ENCODE assay signal across 8 mouse cellular contexts in genomic region chr17:48930994-48931393, GRCm38 (mm10). TPM values are rescaled to one million over a fixed set of nuclear protein-coding genes. Genes with fewer than 3 reads are reported as not detected.
DNase-seq lines count a peak whose midpoint lies in the region; ATAC-seq and TF ChIP-seq lines count a peak whose summit lies in the region.
"Had no signal": no experiment of that assay in that cellular context is flagged by ENCODE, and none has a peak within 500 bp of the region (broad histone marks: within the 10 kb centered on the region; RNA-seq: fewer than 3 reads in every experiment).

No protein-coding gene starts in this region.

- H3K4me1 ChIP-seq in forebrain, embryonic 13.5 days: peaks cover 30% of the 10 kb centered on the region
- 0 out of 2 replicates have a peak, but pooled peaks cover under 1% of the 10 kb centered on the region for H3K4me1 ChIP-seq in intestine, embryonic 14.5 days (replicated peaks; ENCODE audit: control insufficient read depth, insufficient read depth, low read length)
- H3K4me1 ChIP-seq in neural tube, embryonic 14.5 days (ENCODE audit: control insufficient read depth, insufficient read depth, low read length): no peaks in the 10 kb centered on the region
- no peaks in the 10 kb centered on the region for H3K4me1 ChIP-seq in liver, postnatal 0 days (ENCODE audit: insufficient read depth)

- H3K4me3 ChIP-seq in forebrain, embryonic 13.5 days: no peak overlapping the region
- H3K4me3 ChIP-seq in intestine, embryonic 14.5 days (ENCODE audit: low read depth, low read length): no peak overlapping the region
- H3K4me3 ChIP-seq in neural tube, embryonic 14.5 days (ENCODE audit: low read depth, low read length): no peak overlapping the region
- no peak overlapping the region for H3K4me3 ChIP-seq in liver, postnatal 0 days (ENCODE audit: low read depth, low read length)

- peak; percentile 35 to 39 for DNase-seq in left cerebral cortex, adult 8-10 months (ENCODE audit: low spot score in 2 of 2)
- no peak for DNase-seq in left cerebral cortex, postnatal 4 days
- no peak for DNase-seq in intestine, embryonic 14.5 days (ENCODE audit: low spot score)
- DNase-seq in liver, postnatal 0 days: no peak
- no peak for DNase-seq in thymus, postnatal 14 days

- 62% methylated on average over 10 of the region's 10 CpGs for WGBS in forebrain, embryonic 13.5 days
- WGBS in intestine, embryonic 14.5 days: 49% methylated on average over 10 of the region's 10 CpGs
- WGBS in neural tube, embryonic 14.5 days: 61% methylated on average over 10 of the region's 10 CpGs
- WGBS in liver, postnatal 0 days (ENCODE audit: insufficient replicate concordance): 42% methylated on average over 10 of the region's 10 CpGs

- intact Hi-C loops in left cerebral cortex, postnatal 4 days (cut with DNase I): loop anchor here (5.0 to 10.0 kb wide), 5 partner anchors 241 to 964 kb away; no protein-coding TSS in a partner anchor

- H3K36me3 ChIP-seq in forebrain, embryonic 13.5 days (ENCODE audit: poor library complexity, severe bottlenecking): no peaks in the 10 kb centered on the region
- no peaks in the 10 kb centered on the region for H3K36me3 ChIP-seq in intestine, embryonic 14.5 days (ENCODE audit: control insufficient read depth, insufficient read depth, low read length)
- H3K36me3 ChIP-seq in neural tube, embryonic 14.5 days (ENCODE audit: control insufficient read depth, insufficient read depth, low read length): no peaks in the 10 kb centered on the region
- no peaks in the 10 kb centered on the region for H3K36me3 ChIP-seq in liver, postnatal 0 days (replicated peaks; ENCODE audit: insufficient read depth, low read length)

- no peak for TF ChIP-seq CTCF in liver, postnatal 0 days (IDR thresholded peaks at IDR 0.05; ENCODE audit: low read depth)

- H3K9ac ChIP-seq in forebrain, embryonic 13.5 days: no peak overlapping the region
- no peak overlapping the region for H3K9ac ChIP-seq in intestine, embryonic 14.5 days (ENCODE audit: low read length)
- no peak overlapping the region; the same call in 1 of the 2 replicates for H3K9ac ChIP-seq in neural tube, embryonic 14.5 days (replicated peaks; ENCODE audit: low read depth, low read length)
- H3K9ac ChIP-seq in liver, postnatal 0 days (replicated peaks): no peak overlapping the region
- H3K9ac ChIP-seq: liver, embryonic 14.5 days had no signal

- TF ChIP-seq EP300 in liver, postnatal 0 days (IDR thresholded peaks at IDR 0.05; ENCODE audit: low read depth): no peak

- no peak for ATAC-seq in forebrain, embryonic 13.5 days
- no peak for ATAC-seq in intestine, embryonic 14.5 days (replicated peaks; ENCODE audit: low FRiP score, low TSS enrichment, low read depth)
- ATAC-seq in neural tube, embryonic 14.5 days (ENCODE audit: low read depth): no peak
- no peak for ATAC-seq in liver, postnatal 0 days

- H3K9me3 ChIP-seq in forebrain, embryonic 13.5 days (replicated peaks): no peaks in the 10 kb centered on the region
- H3K9me3 ChIP-seq in intestine, embryonic 14.5 days (ENCODE audit: control insufficient read depth, low read length): peaks cover 3% of the 10 kb centered on the region; the same call in 1 of the 2 replicates
- H3K9me3 ChIP-seq in neural tube, embryonic 14.5 days (ENCODE audit: control insufficient read depth, low read length): no peaks in the 10 kb centered on the region
- H3K9me3 ChIP-seq in liver, postnatal 0 days (ENCODE audit: low read length): no peaks in the 10 kb centered on the region

- H3K27ac ChIP-seq in forebrain, embryonic 13.5 days: no peak overlapping the region
- H3K27ac ChIP-seq in intestine, embryonic 14.5 days (ENCODE audit: low read depth): no peak overlapping the region
- H3K27ac ChIP-seq in neural tube, embryonic 14.5 days (ENCODE audit: low read depth, low read length): no peak overlapping the region
- H3K27ac ChIP-seq in liver, postnatal 0 days (ENCODE audit: low read depth): no peak overlapping the region
- H3K27ac ChIP-seq: liver, embryonic 14.5 days had no signal

- peaks cover 14% of the 10 kb centered on the region for H3K27me3 ChIP-seq in forebrain, embryonic 13.5 days
- H3K27me3 ChIP-seq in intestine, embryonic 14.5 days (replicated peaks; ENCODE audit: control insufficient read depth, insufficient read depth, low read length): peaks cover 24% of the 10 kb centered on the region
- 0 out of 2 replicates have a peak, but pooled peaks cover 2% of the 10 kb centered on the region for H3K27me3 ChIP-seq in neural tube, embryonic 14.5 days (ENCODE audit: control insufficient read depth, insufficient read depth, low read length)
- H3K27me3 ChIP-seq in liver, postnatal 0 days (ENCODE audit: insufficient read depth, low read length): peaks cover 39% of the 10 kb centered on the region

- peak overlapping the region; percentile 84 for H3K4me2 ChIP-seq in forebrain, embryonic 13.5 days
- H3K4me2 ChIP-seq in intestine, embryonic 14.5 days (ENCODE audit: low read length): peak overlapping the region; percentile 74; the same call in 1 of the 2 replicates
- peak overlapping the region; percentile 66 for H3K4me2 ChIP-seq in neural tube, embryonic 14.5 days (ENCODE audit: low read depth, low read length)
- no peak overlapping the region for H3K4me2 ChIP-seq in liver, postnatal 0 days (ENCODE audit: low read depth, low read length)

RNA-seq across cellular contexts. Expression of gene Lrfn2, which starts 1.2 kb away (rescaled TPM):
- total RNA-seq in left cerebral cortex, adult 8-10 months (2022): 10 to 100 TPM; 24.9 to 32.1 (median 27.7) TPM
- total RNA-seq in left cerebral cortex, postnatal 4 days (2021): 10 to 100 TPM; 47.2 to 47.4 TPM
- polyA plus RNA-seq in forebrain, embryonic 13.5 days (2015; fragmentation: Nextera tagmentation; extraction: Ambion mirVana): 2.9 and 4.3 TPM in 2 replicates
- 0.61 and 0.69 TPM in 2 replicates for polyA plus RNA-seq in intestine, embryonic 14.5 days (2014; fragmentation: Nextera tagmentation; extraction: Ambion mirVana)
- 7.7 and 9.8 TPM in 2 replicates for polyA plus RNA-seq in neural tube, embryonic 14.5 days (2014; fragmentation: Nextera tagmentation; extraction: Ambion mirVana)
- not detected in 2 replicates for polyA plus RNA-seq in liver, postnatal 0 days (2015; fragmentation: Nextera tagmentation; extraction: Ambion mirVana)

Comparison
In these comparisons a context has a peak if more than half of its experiments do, and no peak if none do; other contexts are left out.
1. DNase-seq: peak in left cerebral cortex, adult 8-10 months (2 of 2); none in left cerebral cortex, postnatal 4 days (single experiment), intestine, embryonic 14.5 days (single experiment), liver, postnatal 0 days (single experiment) and thymus, postnatal 14 days (single experiment).